Mouse (Mus musculus): Measurements from ENCODE around the gene Col5a1. TPM values are rescaled to one million over a fixed set of nuclear protein-coding genes. Genes with fewer than 3 reads are reported as not detected.

Gene Col5a1
- polyA plus RNA-seq, 1 experiment, result 5.4 TPM

GRCm38 (mm10) chr2:28066686-28067085, 180.5 kb downstream of the Col5a1 start:
- DNase-seq (ENCODE audit: low read depth in 1 of 2, low spot score in 2 of 2), result no peak
- TF ChIP-seq CTCF (IDR thresholded peaks at IDR 0.05; ENCODE audit: extremely low read depth, insufficient read depth, insufficient read length, insufficient replicate concordance) (no peak), POLR2A (IDR thresholded peaks at IDR 0.05; ENCODE audit: low read depth, low read length) (no peak)
- H3K27ac ChIP-seq (ENCODE audit: insufficient read depth, low read length), result no peak overlapping the region
- WGBS, result 82% methylated on average over 5 of the region's 5 CpGs
- no peak overlapping the region for H3K4me3 ChIP-seq (ENCODE audit: extremely low read depth, insufficient read depth, insufficient read length)
- no peaks in the 10 kb centered on the region for H3K36me3 ChIP-seq (ENCODE audit: control insufficient read depth, insufficient read depth, low read length)
- H3K4me1 ChIP-seq (ENCODE audit: control insufficient read depth, insufficient read depth, insufficient read length), result no peaks in the 10 kb centered on the region
- H3K27me3 ChIP-seq (ENCODE audit: control insufficient read depth, insufficient read depth, low read length), result no peaks in the 10 kb centered on the region

- Histone ChIP-seq H3K4me1 (ENCODE audit: control insufficient read depth, insufficient read depth, insufficient read length) (no peaks in the 10 kb centered on the region), H3K27me3 (ENCODE audit: control insufficient read depth, insufficient read depth, low read length) (no peaks in the 10 kb centered on the region), H3K4me3 (ENCODE audit: extremely low read depth, insufficient read depth, insufficient read length) (no peak overlapping the region), H3K27ac (ENCODE audit: insufficient read depth, low read length) (no peak overlapping the region), H3K36me3 (ENCODE audit: control insufficient read depth, insufficient read depth, low read length) (no peaks in the 10 kb centered on the region)
- WGBS, result 91% methylated on average over 6 of the region's 6 CpGs
- DNase-seq (ENCODE audit: low read depth in 1 of 2, low spot score in 2 of 2), result no peak
- TF ChIP-seq CTCF (IDR thresholded peaks at IDR 0.05; ENCODE audit: extremely low read depth, insufficient read depth, insufficient read length, insufficient replicate concordance) (no peak), POLR2A (IDR thresholded peaks at IDR 0.05; ENCODE audit: low read depth, low read length) (no peak)
Measured at GRCm38 (mm10) chr2:28067175-28067574, 180.9 kb downstream of the Col5a1 start.

GRCm38 (mm10) chr2:28067821-28068536, 181.8 kb downstream of the Col5a1 start:
- TF ChIP-seq POLR2A (IDR thresholded peaks at IDR 0.05; ENCODE audit: low read depth, low read length) (no peak), CTCF (IDR thresholded peaks at IDR 0.05; ENCODE audit: extremely low read depth, insufficient read depth, insufficient read length, insufficient replicate concordance) (no peak)
- H3K36me3 ChIP-seq (ENCODE audit: control insufficient read depth, insufficient read depth, low read length), result no peaks in the 10 kb centered on the region
- H3K4me3 ChIP-seq (ENCODE audit: extremely low read depth, insufficient read depth, insufficient read length), result no peak overlapping the region
- WGBS, result 88% methylated on average over 2 of the region's 2 CpGs
- H3K27me3 ChIP-seq (ENCODE audit: control insufficient read depth, insufficient read depth, low read length), result no peaks in the 10 kb centered on the region
- DNase-seq (ENCODE audit: low read depth in 1 of 2, low spot score in 2 of 2), result no peak
- H3K27ac ChIP-seq (ENCODE audit: insufficient read depth, low read length), result no peak overlapping the region
- no peaks in the 10 kb centered on the region for H3K4me1 ChIP-seq (ENCODE audit: control insufficient read depth, insufficient read depth, insufficient read length)

GRCm38 (mm10) chr2:28068537-28068878, 182.3 kb downstream of the Col5a1 start:
- TF ChIP-seq CTCF (IDR thresholded peaks at IDR 0.05; ENCODE audit: extremely low read depth, insufficient read depth, insufficient read length, insufficient replicate concordance), result no peak
- TF ChIP-seq POLR2A (IDR thresholded peaks at IDR 0.05; ENCODE audit: low read depth, low read length), result no peak
- WGBS, result 78% methylated on average over 9 of the region's 9 CpGs
- H3K27ac ChIP-seq (ENCODE audit: insufficient read depth, low read length), result no peak overlapping the region
- no peaks in the 10 kb centered on the region for H3K36me3 ChIP-seq (ENCODE audit: control insufficient read depth, insufficient read depth, low read length)
- H3K4me1 ChIP-seq (ENCODE audit: control insufficient read depth, insufficient read depth, insufficient read length), result no peaks in the 10 kb centered on the region
- DNase-seq (ENCODE audit: low read depth in 1 of 2, low spot score in 2 of 2), result no peak
- H3K4me3 ChIP-seq (ENCODE audit: extremely low read depth, insufficient read depth, insufficient read length), result no peak overlapping the region
- no peaks in the 10 kb centered on the region for H3K27me3 ChIP-seq (ENCODE audit: control insufficient read depth, insufficient read depth, low read length)

- Histone ChIP-seq H3K36me3 (ENCODE audit: control insufficient read depth, insufficient read depth, low read length) (no peaks in the 10 kb centered on the region), H3K27me3 (ENCODE audit: control insufficient read depth, insufficient read depth, low read length) (no peaks in the 10 kb centered on the region), H3K4me3 (ENCODE audit: extremely low read depth, insufficient read depth, insufficient read length) (no peak overlapping the region), H3K27ac (ENCODE audit: insufficient read depth, low read length) (no peak overlapping the region), H3K4me1 (ENCODE audit: control insufficient read depth, insufficient read depth, insufficient read length) (no peaks in the 10 kb centered on the region)
- WGBS, result 56% methylated on average over 7 of the region's 7 CpGs
- DNase-seq (ENCODE audit: low read depth in 1 of 2, low spot score in 2 of 2), result no peak
- TF ChIP-seq CTCF (IDR thresholded peaks at IDR 0.05; ENCODE audit: extremely low read depth, insufficient read depth, insufficient read length, insufficient replicate concordance) (no peak), POLR2A (IDR thresholded peaks at IDR 0.05; ENCODE audit: low read depth, low read length) (no peak)
Measured at GRCm38 (mm10) chr2:28075616-28076187, 189.5 kb downstream of the Col5a1 start.

GRCm38 (mm10) chr2:28084768-28085167, 198.5 kb downstream of the Col5a1 start, which contains the start of gene Fcnb:
Fcnb (minus strand) TSS chr2:28084885.
- no peaks in the 10 kb centered on the region for H3K36me3 ChIP-seq (ENCODE audit: control insufficient read depth, insufficient read depth, low read length)
- H3K27me3 ChIP-seq (ENCODE audit: control insufficient read depth, insufficient read depth, low read length), result no peaks in the 10 kb centered on the region
- no peak within 1 kb of the TSS for H3K4me3 ChIP-seq (ENCODE audit: extremely low read depth, insufficient read depth, insufficient read length)
- 83% methylated on average over 3 of the region's 3 CpGs for WGBS
- DNase-seq (ENCODE audit: low read depth in 1 of 2, low spot score in 2 of 2), result no peak
- H3K4me1 ChIP-seq (ENCODE audit: control insufficient read depth, insufficient read depth, insufficient read length), result no peaks in the 10 kb centered on the region
- H3K27ac ChIP-seq (ENCODE audit: insufficient read depth, low read length), result no peak within 1 kb of the TSS
- no peak for TF ChIP-seq POLR2A (IDR thresholded peaks at IDR 0.05; ENCODE audit: low read depth, low read length)
- no peak for TF ChIP-seq CTCF (IDR thresholded peaks at IDR 0.05; ENCODE audit: extremely low read depth, insufficient read depth, insufficient read length, insufficient replicate concordance)

- Histone ChIP-seq H3K4me1 (ENCODE audit: control insufficient read depth, insufficient read depth, insufficient read length) (no peaks in the 10 kb centered on the region), H3K27ac (ENCODE audit: insufficient read depth, low read length) (no peak overlapping the region), H3K36me3 (ENCODE audit: control insufficient read depth, insufficient read depth, low read length) (no peaks in the 10 kb centered on the region), H3K4me3 (ENCODE audit: extremely low read depth, insufficient read depth, insufficient read length) (no peak overlapping the region), H3K27me3 (ENCODE audit: control insufficient read depth, insufficient read depth, low read length) (no peaks in the 10 kb centered on the region)
- no peak for DNase-seq (ENCODE audit: low read depth in 1 of 2, low spot score in 2 of 2)
- no peak for TF ChIP-seq POLR2A (IDR thresholded peaks at IDR 0.05; ENCODE audit: low read depth, low read length)
- WGBS, result 88% methylated on average over 10 of the region's 10 CpGs
Measured at GRCm38 (mm10) chr2:28086112-28086511, 199.9 kb downstream of the Col5a1 start.

All from spleen, adult 2 months (tissue).